Mouse (Mus musculus): ENCODE data around the gene Lats1.

- TF ChIP-seq POLR2A (IDR thresholded peaks at IDR 0.05; ENCODE audit: low read depth, low read length): no peak
- TF ChIP-seq CTCF (conservative IDR thresholded peaks at IDR 0.05; ENCODE audit: insufficient read depth, insufficient read length, low read depth, low read length): no peak
Observed at GRCm38 (mm10) chr10:7662471-7663141, 18.4 kb upstream of the Lats1 start.
